Mouse (Mus musculus) induced T-regulatory cell, adult 2 months (primary cell): ENCODE measurements around the gene Gm20662.
A peak's percentile ranks its signal among the peaks of the same experiment; 100 is the strongest.

Experiments
- DNase-seq: peaks from one replicate; pipeline ENCODE4 v3.0.0-alpha.2; 2012; ENCODE audit warnings: low read depth

Gene Gm20662

GRCm38 (mm10) chr9:107996049-107996448, at the start of gene Gm20662:
TSS of gene Gm20662 (plus strand) at chr9:107996349.
- DNase-seq: no peak

DNA sequence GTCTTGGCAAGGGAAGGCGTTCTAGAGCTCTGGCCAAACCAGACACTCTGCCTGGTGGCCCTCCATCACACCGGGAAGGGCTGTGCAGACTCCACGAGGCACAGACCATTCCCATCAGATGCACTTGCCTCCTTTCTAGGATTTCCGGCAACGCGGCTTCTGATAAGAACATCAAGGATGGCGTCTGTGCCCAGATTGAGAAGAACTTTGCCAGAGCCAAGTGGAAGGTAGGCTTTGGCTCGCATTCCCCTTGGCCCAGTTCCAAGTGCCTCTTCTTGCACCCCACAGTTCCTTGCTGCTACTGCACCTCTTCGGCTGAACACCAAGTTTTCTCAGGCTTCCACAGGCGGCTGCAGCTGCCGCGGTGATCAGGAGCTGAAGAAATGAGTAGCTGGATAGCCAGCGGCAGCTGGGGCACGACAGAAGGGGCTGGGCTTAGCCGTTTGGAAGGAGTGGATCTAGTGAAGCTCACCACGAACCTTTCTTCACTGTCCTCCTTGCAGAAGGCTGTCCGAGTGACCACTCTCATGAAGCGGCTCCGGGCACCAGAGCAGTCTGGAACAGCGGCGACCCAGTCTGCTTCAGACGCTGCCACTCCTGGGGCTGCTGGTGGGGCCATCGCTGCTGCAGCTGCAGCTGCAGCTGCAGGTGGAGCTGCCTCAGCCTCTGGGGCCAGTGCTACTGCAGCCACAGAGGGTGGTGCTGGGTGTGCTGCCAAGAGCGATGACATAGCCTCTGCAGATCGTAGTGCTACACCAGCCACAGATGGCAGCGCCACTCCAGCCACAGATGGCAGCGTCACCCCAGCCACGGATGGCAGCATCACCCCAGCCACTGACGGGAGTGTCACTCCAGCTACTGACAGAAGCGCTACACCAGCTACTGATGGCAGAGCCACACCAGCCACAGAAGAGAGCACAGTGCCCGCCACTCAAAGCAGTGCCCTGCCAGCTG, 48.6 kb upstream of the Gm20662 start:
- DNase-seq: no peak

DNA sequence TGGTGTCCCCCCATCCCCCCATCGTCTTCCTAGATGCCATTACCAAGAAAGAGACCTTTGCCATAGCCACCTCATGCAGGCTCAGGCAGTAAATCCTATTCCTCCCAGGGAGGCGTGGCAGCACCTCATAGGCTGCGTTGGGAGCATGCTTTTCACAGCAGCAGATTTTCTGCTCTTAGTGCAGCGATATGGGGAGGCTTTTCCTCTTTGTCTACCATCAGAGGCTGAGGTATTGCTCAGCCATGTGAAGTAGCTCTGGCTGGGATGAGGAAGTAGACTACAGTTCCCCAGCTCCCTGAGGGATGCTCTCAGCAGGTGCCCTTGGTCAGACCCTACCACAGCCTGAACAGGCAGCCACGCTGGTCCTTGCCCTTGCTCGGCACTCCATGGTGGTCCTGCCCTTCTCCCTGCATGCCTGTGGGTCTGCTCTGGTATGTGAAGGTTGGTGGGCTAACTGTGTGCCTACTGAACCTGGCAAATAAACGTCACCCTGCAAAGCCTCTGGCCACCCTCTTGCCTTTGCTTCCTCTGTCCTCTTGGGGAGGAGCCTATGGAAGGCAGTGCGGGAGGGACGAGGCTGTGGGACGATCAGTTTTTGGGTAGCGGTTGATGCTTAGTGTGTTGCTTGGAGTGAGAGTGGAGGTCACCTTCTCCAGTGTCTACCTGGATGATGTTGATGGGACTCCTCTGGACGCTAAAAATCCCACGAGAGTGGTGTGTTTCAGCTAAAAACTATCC, 46.8 kb upstream of the Gm20662 start:
- DNase-seq: no peak

DNA sequence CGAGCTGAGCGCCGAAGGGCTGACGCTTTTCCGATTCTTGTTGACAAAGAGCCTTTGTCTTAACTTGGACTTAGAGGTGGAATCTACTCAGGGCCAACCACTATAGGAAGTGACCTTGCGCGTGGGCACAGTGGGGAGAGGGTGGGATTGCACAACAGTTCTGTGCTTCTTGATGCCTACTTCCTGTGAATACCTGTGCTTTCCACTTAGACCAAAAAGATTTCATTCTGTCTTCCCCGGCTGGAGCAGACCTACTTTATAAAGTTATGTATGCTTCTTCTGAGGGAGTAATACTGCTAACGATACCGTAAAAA, 46.3 kb upstream of the Gm20662 start, which contains the start of gene Traip:
Gene Traip, plus strand, starts transcription at position 215 of the 314 bp plus-strand sequence.
- DNase-seq: peak; percentile 18

DNA sequence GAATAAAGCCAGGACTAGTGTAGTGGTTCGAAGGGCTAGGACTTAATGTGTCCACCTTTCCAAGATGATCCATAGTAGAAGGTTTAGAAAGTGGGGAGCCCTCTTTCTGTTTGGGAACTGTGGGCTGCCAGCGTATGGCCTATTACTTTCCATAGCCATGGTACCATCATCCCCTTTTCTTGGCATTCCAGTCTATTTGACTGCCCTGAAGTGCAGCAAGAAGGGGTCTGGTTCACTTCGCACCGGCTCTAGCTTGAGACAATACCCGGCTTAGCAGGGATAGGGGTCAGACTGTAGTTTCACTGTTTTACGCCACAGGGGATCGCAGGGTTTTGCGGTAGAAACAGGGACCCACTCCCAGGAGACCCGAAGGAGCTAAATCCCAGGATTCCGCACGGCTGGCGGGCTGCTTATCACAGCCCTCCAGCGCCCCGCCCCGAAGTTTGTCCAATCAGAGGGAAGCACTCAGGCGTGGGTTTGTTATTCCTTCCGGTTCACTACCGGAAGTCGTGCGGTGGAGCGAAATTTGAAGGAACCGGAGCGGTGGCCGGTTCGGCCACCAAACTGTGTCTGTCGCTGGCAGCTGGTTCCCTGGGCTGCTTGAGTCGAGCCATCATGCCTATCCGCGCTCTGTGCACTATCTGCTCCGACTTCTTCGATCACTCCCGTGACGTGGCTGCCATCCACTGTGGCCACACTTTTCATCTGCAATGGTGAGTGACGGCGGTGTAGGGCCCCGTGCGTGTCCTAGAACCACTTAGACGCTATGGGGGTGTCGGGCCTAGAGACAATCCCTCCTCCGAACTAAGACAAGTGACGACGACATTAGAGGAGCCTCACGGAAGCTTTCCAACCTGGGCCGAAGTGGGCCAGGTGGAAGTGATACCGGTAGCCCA, 45.4 kb upstream of the Gm20662 start:
- DNase-seq: peak; percentile 95

DNA sequence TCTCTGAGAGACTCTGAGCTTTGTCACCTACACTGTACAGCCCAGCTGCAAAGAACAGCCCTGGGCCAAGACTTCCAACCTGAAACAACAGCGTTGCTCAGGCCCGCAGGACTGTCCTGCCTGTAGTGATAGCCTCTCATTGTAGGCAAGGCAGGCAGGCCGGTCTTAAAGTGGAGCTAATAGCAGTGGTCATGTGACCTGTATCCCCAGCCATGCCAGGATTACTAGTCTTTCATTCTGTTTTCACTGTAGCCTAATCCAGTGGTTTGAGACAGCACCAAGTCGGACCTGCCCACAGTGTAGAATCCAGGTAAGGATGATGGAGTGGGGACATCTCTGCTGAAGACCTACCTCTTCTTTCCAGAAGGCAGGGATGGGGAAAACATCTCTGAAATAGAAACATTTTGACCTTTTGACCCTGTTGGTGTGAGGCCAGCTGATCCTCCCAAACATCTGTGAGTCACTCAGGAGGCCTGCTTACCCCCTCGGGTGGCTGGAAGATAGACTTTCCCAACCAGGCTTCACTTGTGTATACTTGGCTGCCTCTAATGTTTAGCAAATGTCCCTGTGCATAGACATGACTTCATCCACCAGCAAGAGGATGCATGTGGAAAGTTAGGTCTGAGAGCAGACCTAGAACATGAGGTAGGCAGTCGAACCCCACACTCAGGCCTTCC, 40.4 kb upstream of the Gm20662 start:
- no peak for DNase-seq

- no peak for DNase-seq
Observed at GRCm38 (mm10) chr9:107957141-107957540, 39.0 kb upstream of the Gm20662 start.

DNA sequence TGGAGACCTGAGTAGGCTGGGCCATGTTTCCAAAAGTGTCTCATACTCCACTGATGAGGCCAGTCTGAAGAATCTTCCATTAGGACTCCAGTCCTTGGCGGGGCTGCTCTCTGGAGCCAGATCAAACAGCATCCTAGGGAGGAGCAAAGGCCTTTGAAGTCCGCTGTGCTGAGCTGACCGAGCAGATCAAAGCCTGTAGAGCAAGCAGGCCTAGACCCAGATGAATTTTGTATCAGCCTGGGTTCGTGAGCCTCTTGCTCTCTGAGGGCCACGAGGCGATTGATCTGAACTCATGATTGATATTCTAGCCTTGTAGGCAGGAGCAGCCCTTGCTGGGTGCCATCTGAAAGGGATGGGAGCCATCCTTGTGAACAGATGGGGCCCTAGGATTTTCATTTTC, 36.3 kb upstream of the Gm20662 start:
- DNase-seq: no peak

DNA sequence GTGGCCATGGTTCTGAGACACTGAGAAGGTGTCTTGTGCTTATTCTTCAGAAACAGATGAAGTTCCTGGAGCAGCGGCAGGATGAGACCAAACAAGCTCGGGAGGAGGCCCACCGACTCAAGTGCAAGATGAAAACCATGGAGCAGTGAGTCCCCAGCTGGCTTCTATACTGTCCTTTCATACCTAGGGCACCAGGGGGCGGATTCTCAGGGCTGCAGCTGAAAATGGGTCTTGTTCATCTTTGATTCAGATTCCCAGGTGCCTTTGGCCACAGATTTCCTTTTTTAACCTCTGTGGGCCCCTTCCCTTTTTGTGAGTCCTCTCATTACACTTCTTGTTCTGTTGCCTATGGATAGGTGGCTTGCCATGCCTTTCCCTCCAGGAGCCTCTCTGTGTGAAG, 35.2 kb upstream of the Gm20662 start:
- no peak for DNase-seq

DNA sequence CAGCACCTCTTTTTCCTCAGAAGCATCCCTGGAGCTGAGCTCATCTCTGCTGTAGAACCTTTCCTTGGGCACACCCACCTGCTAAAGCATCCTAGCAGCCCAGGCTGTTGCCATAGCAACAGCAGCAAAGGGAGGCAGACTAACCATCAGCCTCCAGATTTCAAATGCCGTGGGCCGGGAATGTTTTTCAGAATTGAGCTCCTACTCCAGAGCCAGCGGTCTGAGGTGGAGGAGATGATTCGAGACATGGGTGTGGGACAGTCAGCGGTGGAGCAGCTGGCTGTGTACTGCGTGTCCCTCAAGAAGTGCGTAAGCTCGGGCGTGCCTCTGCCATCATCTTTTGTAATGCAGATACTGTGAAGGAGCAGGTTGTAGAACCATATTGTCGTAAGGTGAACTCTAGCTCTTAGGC, 34.8 kb upstream of the Gm20662 start:
- no peak for DNase-seq

GRCm38 (mm10) chr9:107961881-107962280, 34.3 kb upstream of the Gm20662 start:
- DNase-seq: no peak

GRCm38 (mm10) chr9:107962916-107963315, 33.2 kb upstream of the Gm20662 start:
- no peak for DNase-seq

GRCm38 (mm10) chr9:107963700-107964099, 32.4 kb upstream of the Gm20662 start:
- peak; percentile 89 for DNase-seq

DNA sequence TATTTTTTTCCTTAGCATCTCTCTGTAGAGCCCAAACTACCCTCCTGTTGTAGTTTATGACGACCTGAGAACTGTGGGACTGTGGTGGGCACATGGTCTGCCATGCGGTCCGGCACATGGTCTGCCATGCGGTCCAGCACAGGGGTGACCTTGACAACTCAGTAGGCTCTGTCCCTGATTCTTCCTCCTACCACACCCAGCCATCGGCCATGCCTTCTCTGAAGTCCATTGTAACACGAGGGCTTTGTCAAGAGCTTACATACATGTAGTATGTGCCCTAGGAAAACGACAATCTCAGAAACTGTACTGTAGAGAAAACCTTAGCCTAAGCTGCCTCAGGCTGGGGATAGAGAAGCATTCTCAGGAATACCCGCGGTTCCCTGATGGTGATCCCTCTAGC, 31.5 kb upstream of the Gm20662 start:
- no peak for DNase-seq

GRCm38 (mm10) chr9:107966676-107967075, 29.5 kb upstream of the Gm20662 start:
- no peak for DNase-seq

- DNase-seq: no peak
Observed at GRCm38 (mm10) chr9:107967437-107967836, 28.7 kb upstream of the Gm20662 start.

- no peak for DNase-seq
Observed at GRCm38 (mm10) chr9:107968531-107968930, 27.6 kb upstream of the Gm20662 start.

DNA sequence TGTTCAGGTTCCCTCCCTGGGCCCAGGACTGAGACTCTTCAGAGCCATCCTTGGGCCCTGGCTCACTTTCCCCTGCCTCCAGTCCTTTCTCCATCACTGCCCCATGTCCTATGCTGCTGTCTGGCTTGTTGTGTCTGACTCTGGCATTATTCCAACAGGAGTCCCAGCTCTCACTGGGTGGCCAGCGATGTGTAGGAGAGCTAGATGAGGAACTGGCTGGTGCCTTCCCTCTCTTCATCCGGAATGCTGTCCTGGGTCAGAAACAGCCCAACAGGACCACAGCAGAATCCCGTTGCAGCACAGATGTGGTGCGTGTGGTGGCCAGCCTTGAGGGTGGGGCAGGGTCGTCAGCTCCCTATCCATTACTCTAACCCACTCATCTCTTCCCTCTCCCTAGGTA, 25.8 kb upstream of the Gm20662 start:
- DNase-seq: no peak

DNA sequence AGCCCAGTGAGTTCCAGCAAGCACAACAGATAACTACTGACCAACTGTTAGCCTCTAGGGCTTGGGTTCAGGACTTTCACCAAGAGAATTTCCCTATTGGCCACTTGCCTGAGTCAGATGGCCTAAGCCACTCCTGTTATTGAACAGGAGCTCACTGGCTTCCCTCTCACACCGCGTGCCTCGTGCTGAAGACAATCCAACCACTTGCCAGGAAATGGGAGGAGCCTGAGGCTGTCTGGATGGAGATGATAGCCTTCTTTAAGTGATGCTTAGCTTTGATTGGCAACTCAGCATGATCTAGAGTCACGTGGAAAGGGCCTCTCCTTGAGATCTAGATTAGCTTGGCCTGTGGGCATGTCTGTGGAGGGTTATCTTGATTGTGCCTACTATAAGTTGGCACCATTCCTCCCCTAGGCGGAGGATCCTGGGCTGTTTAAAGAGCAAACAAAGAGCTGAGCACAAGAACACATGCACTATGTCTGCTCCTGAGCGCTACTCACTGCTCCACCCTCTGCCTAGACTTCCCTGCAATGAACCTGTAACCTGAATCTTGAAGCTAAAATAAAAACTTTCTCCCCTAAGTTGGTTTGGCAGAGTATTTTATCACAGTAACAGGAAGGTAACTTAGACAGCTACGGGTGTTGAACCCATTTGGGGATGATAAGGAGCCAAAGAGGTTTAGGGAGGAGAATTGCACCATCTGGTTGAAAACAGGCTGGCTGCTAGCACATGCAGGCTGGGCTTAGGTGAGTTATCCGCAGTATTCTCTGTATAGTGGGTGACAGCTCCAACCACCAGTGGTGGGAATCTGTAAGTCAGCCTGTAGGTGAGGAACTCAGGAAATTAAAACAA, 24.2 kb upstream of the Gm20662 start:
- DNase-seq: peak; percentile 54

GRCm38 (mm10) chr9:107974491-107975171, 21.5 kb upstream of the Gm20662 start:
- no peak for DNase-seq
